Mouse (Mus musculus) heart, postnatal 36 days (tissue): ENCODE measurements around the gene Xlr. TPM values are rescaled to one million over a fixed set of nuclear protein-coding genes. Genes with fewer than 3 reads are reported as not detected.
"Not testable (repeated sequence)": the region's sequence is repeated elsewhere in the genome, so short reads cannot be mapped to it uniquely, and the experiment has no call there.

Source experiments
- DNase-seq, 2 experiments: peaks; one replicate each; pipeline ENCODE4 v3.0.0; 2021 to 2022
- intact Hi-C: fragments of 180-260 bp; cut with DNase I; formaldehyde crosslinking; loops from one replicate; pipeline ENCODE4 v1.15.1; 2025
- total RNA-seq, 2 experiments: library from RNA; stranded (reverse); gene quantifications; 2 replicates each; pipeline ENCODE4 v1.2.3; 2021

Xlr gene
- 1 to 10 TPM; 1.4 to 2.0 TPM for total RNA-seq

- intact Hi-C loops, DNase-seq: not testable (repeated sequence)
These were observed at the start of gene Xlr for GRCm38 (mm10) chrX:53797519-53797918. TSS of gene Xlr (minus strand) at chrX:53797706.

DNA sequence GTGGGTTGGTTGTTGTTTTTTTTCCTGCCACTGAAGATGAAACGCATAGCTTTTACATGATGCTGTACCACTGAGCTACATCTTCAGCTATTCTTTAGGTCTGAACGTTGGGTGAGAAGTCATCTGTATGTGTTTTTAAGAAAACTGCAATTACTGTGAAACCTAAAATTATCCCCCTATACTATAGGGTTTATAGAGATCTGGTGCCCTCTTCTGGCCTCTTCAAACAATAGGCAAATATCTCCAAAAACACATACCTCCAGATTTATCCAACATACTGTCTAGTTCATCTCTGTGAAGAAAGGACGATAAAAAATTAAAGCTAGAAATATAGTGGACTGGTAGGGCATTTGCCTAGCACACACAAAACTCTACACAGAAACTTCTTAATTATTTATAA lies 1.6 kb upstream of the Xlr start:
- intact Hi-C loops: no loop called here
- DNase-seq: no peak

GRCm38 (mm10) chrX:53776276-53776675 lies 21.2 kb downstream of the Xlr start, which contains the start of gene Zfp36l3:
TSS of gene Zfp36l3 (minus strand) at chrX:53776394.
- DNase-seq: no peak
- intact Hi-C loops: no loop called here

GRCm38 (mm10) chrX:53757736-53758135 lies 39.8 kb downstream of the Xlr start, which contains the start of gene 1700013H16Rik:
TSS of gene 1700013H16Rik (minus strand) at chrX:53757831.
- intact Hi-C loops: no loop called here

DNA sequence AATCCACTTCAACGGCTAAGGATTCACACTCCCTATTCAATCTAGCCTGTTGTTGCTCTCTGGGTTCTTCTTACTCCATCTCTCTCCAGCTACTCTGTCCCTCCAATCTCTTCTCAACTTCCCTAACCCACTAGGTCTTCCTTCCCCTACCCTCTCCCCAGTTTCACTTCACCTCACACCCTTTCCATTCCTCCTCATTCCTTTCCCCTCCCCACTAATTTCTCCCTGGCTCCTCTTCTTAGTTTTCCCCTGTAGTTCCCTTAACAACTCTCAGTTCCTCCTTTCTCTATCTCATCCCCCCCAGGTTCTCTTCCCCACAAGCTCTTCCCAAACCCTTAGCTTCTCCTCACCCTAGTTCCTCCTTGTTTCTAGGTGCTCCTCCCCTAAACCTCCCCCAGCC lies 44.7 kb downstream of the Xlr start:
- intact Hi-C loops: no loop called here

More at GRCm38 (mm10) chrX:53757736-53758135, 39.8 kb downstream of the Xlr start, which contains the start of gene 1700013H16Rik:
- DNase-seq: no peak

GRCm38 (mm10) chrX:53728967-53729366 lies 68.5 kb downstream of the Xlr start:
- intact Hi-C loops: no loop called here
- DNase-seq: no peak

More for the DNA sequence above, 44.7 kb downstream of the Xlr start:
- DNase-seq: no peak

Other genes starting within 250 kb of the Xlr start
- gene Rtl8c, start 189.7 kb downstream of the Xlr start, total RNA-seq: 10 to 100 TPM; 19.6 to 22.3 TPM
- not detected for gene Gm14597, start 188.7 kb downstream of the Xlr start, total RNA-seq
- gene Rtl8a, start 154.0 kb downstream of the Xlr start, total RNA-seq: 100 to 1,000 TPM; 138 to 140 TPM
- gene Rtl8b, start 127.3 kb downstream of the Xlr start, total RNA-seq: 10 to 100 TPM; 82.1 to 97.6 TPM
- gene 4930502E18Rik, start 72.9 kb downstream of the Xlr start, total RNA-seq: not detected
- not detected for gene 1700013H16Rik, start 39.9 kb downstream of the Xlr start, total RNA-seq
- gene Zfp36l3, start 21.3 kb downstream of the Xlr start, total RNA-seq: not detected